Mouse (Mus musculus) limb, embryonic 10.5 days (tissue): ENCODE results near the gene Kank1. TPM values are rescaled to one million over a fixed set of nuclear protein-coding genes. Genes with fewer than 3 reads are reported as not detected.
A peak's percentile ranks its signal among the peaks of the same experiment; 100 is the strongest.

ENCODE experiments used
- DNase-seq: peaks from one replicate; pipeline ENCODE4 v3.0.0-alpha.2; 2017; ENCODE audit warnings: low spot score
- H3K27ac ChIP-seq: fragments of 300-500 bp; sonication (generic); 2 replicates; pipeline ENCODE4 v1.5.1; 2016; ENCODE audit warnings: mild to moderate bottlenecking
- H3K27me3 ChIP-seq: fragments of 300-500 bp; sonication (generic); 2 replicates; pipeline ENCODE4 v1.6.1; 2016; ENCODE audit warnings: low read depth, mild to moderate bottlenecking; ENCODE audit not compliant: poor library complexity, severe bottlenecking
- H3K36me3 ChIP-seq: fragments of 300-500 bp; sonication (generic); 2 replicates; pipeline ENCODE4 v1.6.1; 2016; ENCODE audit warnings: mild to moderate bottlenecking, moderate library complexity
- H3K4me1 ChIP-seq: fragments of 300-500 bp; sonication (generic); 2 replicates; pipeline ENCODE4 v1.6.1; 2016
- H3K4me3 ChIP-seq: fragments of 300-500 bp; sonication (generic); 2 replicates; pipeline ENCODE4 v1.5.1; 2016; ENCODE audit warnings: mild to moderate bottlenecking, moderate library complexity
- H3K9me3 ChIP-seq: fragments of 300-500 bp; sonication (generic); replicated peaks from 2 replicates; pipeline ENCODE4 v1.6.1; 2016; ENCODE audit warnings: mild to moderate bottlenecking
- WGBS: fragments of 180-500 bp; shearing (Covaris S2); methylation state at CpG from one replicate; pipeline ENCODE4 v1.1.7; 2016; 5-methylcytosine and 5-hydroxymethylcytosine counted together
- polyA plus RNA-seq: library from polyadenylated mRNA; unstranded; fragments of >200 nt; fragmentation: Nextera tagmentation; extraction: Ambion mirVana; gene quantifications from 2 replicates; pipeline ENCODE4 v1.2.1, GENCODE M21; 2016

The Kank1 gene
- polyA plus RNA-seq, 1 experiment from 2014 or later, result 33.7 TPM

DNA sequence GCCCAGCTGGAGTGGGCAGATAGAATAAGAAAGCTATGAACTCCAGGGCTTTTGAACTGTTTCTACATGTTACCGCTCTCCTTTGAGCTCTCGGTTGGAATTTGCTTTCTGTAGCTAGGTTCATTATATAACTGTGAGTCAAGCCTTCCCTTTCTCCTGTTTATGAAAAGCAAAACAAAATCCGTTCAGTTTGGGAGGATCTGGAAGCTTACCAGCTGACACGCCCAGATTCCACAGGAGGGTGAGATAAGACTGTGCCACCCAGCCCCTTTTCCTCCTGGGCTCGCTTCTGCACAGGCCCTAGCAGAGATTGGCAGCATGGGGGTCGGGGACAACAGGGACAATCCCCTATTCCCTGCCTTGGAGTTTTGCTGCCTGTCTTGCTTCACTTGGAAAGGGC lies 30.5 kb downstream of the Kank1 start:
- H3K27ac ChIP-seq, result no peak overlapping the region
- peaks cover 21% of the 10 kb centered on the region for H3K4me1 ChIP-seq
- H3K9me3 ChIP-seq, result no peaks in the 10 kb centered on the region
- no peak overlapping the region for H3K4me3 ChIP-seq
- DNase-seq, result no peak
- H3K36me3 ChIP-seq, result no peaks in the 10 kb centered on the region
- 59% methylated on average over 6 of the region's 6 CpGs for whole genome bisulfite sequencing
- H3K27me3 ChIP-seq, result no peaks in the 10 kb centered on the region

DNA sequence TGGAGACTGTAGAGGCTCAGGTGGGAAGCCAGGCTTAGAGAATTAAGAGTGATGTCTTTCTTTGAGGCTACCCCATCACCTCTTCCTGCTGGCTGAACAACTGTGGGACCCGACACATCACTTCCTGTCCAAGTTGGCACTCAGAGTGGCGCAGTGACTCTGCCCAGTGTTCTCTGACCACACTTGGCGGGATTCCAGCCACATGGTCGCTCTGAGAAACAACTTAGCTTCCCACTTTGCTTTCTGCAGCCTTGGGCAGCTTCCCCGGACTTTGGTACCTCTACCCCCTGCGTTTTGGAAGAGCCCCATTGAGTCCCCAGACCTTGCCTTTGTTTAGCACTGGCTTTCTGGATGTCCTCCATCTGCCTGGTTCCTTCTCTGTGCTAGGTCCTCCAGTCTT lies 31.8 kb downstream of the Kank1 start:
- H3K9me3 ChIP-seq, result no peaks in the 10 kb centered on the region
- DNase-seq, result no peak
- no peak overlapping the region for H3K4me3 ChIP-seq
- peaks cover 32% of the 10 kb centered on the region for H3K4me1 ChIP-seq
- H3K27ac ChIP-seq, result no peak overlapping the region
- no peaks in the 10 kb centered on the region for H3K27me3 ChIP-seq
- WGBS, result 91% methylated on average over 6 of the region's 6 CpGs
- no peaks in the 10 kb centered on the region for H3K36me3 ChIP-seq

DNA sequence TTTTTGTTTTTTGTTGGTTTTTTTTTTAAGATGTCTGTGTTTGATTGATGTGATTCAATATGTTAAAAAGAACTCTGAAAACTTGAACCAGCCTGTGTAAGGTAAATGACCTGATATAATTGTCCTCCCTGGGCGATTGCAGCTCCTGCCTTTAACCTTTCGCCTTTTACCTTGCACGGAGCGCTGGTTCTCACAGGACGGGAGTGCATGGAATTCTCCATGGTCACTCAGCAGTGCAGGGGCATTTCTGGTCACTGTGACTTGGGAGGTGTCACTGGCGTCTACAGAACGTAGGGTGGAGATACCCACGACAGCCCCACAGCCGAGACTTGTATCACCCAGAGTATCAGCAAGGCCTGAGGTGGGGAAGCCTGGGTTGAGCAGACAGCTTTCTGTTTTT lies 34.8 kb downstream of the Kank1 start:
- H3K4me3 ChIP-seq, result no peak overlapping the region
- peaks cover 35% of the 10 kb centered on the region for H3K4me1 ChIP-seq
- 59% methylated on average over 9 of the region's 9 CpGs for WGBS
- H3K36me3 ChIP-seq, result no peaks in the 10 kb centered on the region
- H3K9me3 ChIP-seq, result no peaks in the 10 kb centered on the region
- H3K27ac ChIP-seq, result 0 out of 2 replicates have a peak overlapping the region, but pooled peaks have one; percentile 30
- no peaks in the 10 kb centered on the region for H3K27me3 ChIP-seq
- DNase-seq, result no peak

DNA sequence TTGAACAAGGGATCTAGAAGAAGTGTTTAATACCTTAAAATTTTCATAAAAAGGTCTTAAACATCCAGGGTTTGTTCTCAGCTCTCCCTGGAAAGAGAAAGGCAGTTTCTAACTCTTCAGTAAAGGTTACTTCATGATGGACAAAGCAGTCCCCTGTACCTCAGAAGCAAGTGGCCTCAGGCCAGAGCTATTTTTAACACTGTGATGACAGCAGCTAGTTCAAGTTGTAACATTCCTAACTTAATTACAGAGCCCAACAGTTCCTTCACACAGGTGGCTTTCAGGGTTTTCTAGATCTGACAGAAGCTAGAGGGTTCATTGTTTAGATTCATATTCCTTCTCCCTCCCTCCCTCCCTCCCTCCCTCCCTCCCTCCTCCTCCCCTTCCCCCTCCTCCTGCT lies 36.4 kb downstream of the Kank1 start:
- H3K9me3 ChIP-seq, result no peaks in the 10 kb centered on the region
- H3K27me3 ChIP-seq, result no peaks in the 10 kb centered on the region
- no peak overlapping the region for H3K4me3 ChIP-seq
- peak overlapping the region; percentile 69; the same call in 1 of the 2 replicates for H3K27ac ChIP-seq
- peaks cover 41% of the 10 kb centered on the region for H3K4me1 ChIP-seq
- DNase-seq, result no peak
- no peaks in the 10 kb centered on the region for H3K36me3 ChIP-seq

DNA sequence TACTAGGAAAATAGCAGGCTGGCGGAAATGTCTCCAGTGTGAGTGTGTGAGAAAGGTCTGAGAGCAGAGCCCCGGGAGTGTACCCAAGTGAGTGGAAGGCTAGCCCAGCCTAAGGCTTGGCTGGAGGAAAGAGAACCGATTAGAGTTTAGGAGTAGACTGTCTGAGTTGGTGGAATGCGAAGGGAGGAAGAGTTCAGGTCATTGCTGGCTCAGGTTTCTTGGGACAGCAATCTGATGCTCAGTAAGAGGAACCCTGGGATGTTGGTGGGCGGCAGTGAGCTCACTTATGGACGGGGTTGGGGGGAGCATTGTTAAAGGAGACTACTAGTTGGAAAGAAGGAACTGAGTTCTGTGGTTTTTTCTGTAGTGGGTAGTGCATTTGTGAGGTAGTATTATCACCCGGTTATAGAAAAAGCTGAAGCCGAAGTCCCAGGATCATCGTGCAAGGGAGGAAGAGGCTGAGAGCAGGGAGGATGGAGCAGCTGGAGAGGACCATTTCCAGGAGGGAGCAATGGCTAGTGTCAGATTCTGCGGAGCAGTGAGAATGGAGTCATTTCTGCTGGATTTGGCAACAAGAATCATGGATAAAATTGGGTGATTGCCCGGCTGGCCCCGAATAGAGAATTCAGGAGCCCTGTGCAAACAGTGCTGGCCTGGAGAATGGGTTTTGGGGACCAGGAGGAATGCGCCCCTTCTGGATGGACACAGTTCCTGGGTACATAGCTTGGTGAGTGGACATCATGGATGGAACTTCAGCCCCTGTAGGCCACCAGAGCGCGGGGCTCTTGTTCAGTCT lies 40.0 kb downstream of the Kank1 start:
- Histone ChIP-seq H3K4me1 (peaks cover 32% of the 10 kb centered on the region), H3K9me3 (no peaks in the 10 kb centered on the region), H3K36me3 (no peaks in the 10 kb centered on the region), H3K27ac (no peak overlapping the region), H3K27me3 (no peaks in the 10 kb centered on the region), H3K4me3 (no peak overlapping the region)
- DNase-seq, result no peak
- WGBS, result 88% methylated on average over 15 of the region's 15 CpGs

DNA sequence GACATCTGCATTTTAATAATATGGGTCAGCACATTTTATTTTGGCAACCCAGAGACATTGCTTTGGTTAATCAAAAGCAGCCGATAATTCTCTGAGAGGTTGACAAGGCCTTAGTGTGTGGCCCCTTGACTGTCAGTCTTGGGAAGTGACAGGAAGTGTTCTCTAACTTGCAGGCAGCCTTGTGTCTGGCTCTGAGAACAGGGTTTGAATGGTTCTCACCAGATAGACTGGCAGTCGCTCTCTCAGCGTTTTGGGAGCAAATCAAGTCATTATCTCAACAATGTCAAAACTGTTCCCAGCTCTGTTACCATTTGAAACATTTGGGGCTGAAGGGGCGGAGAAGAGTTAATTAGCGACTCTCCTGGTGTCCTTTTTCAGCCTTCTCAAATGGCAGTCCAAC lies 41.0 kb downstream of the Kank1 start:
- Histone ChIP-seq H3K4me1 (peaks cover 24% of the 10 kb centered on the region), H3K27ac (no peak overlapping the region), H3K36me3 (no peaks in the 10 kb centered on the region), H3K27me3 (no peaks in the 10 kb centered on the region), H3K9me3 (no peaks in the 10 kb centered on the region), H3K4me3 (no peak overlapping the region)
- DNase-seq, result no peak
- WGBS, result 38% methylated on average over 5 of the region's 5 CpGs

DNA sequence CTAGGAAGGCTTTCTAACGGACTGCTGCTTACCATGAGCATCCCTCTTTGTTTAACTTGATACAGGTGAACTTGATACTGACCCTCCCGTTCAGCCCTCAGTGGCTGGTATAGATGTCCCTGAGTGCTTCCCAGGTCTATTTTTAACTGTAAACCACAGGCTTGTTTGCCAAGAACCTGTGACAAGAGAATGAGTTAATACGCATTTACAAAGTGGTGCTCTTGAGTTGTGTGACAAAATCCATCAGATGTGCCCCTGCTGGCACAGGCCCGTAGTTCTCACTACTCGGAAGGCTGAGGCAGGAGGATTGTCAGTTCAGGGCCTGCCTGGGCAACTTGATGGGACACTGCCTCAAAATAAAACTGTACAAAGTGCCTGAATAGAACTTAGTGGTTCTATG lies 42.8 kb downstream of the Kank1 start:
- no peak for DNase-seq
- H3K27ac ChIP-seq, result no peak overlapping the region

DNA sequence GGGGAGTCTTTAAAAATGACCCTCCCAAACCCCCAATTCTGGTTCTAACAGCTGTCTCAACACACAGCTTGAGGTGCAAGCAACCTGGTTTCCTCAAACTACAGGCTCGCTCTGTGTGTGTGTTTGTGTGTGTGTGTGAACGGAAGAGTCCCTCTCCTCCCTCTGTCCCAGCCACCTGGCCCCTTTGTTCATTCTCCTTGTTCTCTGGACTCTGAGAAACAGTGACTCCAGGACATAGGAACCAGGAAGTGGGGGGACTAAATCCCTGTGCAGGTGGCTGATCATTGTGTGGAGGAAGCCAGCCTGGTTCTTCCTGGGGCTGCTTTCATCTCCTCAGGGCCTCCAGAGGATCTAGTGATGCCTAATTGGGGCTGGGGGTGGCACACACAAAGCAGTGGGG lies 46.9 kb downstream of the Kank1 start:
- DNase-seq, result no peak
- Histone ChIP-seq H3K36me3 (no peaks in the 10 kb centered on the region), H3K4me3 (no peak overlapping the region), H3K27me3 (no peaks in the 10 kb centered on the region), H3K27ac (no peak overlapping the region), H3K4me1 (peaks cover 15% of the 10 kb centered on the region), H3K9me3 (no peaks in the 10 kb centered on the region)
- WGBS, result 90% methylated on average over 2 of the region's 2 CpGs

More for the DNA sequence above, 42.8 kb downstream of the Kank1 start:
- H3K4me3 ChIP-seq, result no peak overlapping the region
- H3K27me3 ChIP-seq, result no peaks in the 10 kb centered on the region
- H3K9me3 ChIP-seq, result no peaks in the 10 kb centered on the region
- peaks cover 18% of the 10 kb centered on the region for H3K4me1 ChIP-seq
- 90% methylated on average over 5 of the region's 5 CpGs for WGBS
- H3K36me3 ChIP-seq, result no peaks in the 10 kb centered on the region

DNA sequence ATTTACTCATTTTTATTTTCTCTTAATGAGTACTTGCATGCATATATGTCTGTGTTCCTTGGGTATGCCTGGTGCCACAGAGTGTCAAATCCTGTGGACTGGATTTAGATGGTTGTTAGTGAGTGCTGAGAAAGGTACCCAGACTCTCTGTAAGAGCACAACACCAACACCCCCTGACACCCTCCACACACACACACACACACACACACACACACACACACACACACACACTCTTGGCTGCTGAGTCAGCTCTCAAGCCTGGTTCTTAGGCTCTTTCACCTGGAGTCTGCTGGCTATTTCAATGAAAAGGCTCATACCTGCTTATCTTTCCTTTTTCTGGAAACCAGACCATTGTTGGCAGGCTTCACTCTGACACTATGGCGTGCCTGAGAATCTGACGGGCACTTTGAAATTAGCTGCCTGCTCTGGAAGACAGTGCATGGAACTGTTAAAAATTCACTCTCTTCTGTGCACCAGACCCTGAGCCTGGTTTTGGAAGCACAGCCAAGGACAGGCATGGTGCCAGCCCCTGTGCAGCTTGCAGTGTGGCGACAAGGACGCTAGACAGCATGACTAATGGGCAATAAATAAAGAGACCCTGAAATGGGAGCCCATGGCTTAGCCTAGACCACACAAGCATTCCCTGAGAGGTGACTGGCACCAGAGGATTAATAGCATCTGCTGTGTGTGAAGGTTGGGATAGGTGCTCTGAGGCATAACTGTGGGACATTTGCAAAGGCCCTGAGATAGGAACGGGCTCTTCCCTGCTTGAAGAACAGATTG lies 49.2 kb downstream of the Kank1 start:
- Histone ChIP-seq H3K9me3 (no peaks in the 10 kb centered on the region), H3K27ac (no peak overlapping the region), H3K27me3 (no peaks in the 10 kb centered on the region), H3K4me1 (peaks cover 15% of the 10 kb centered on the region), H3K4me3 (no peak overlapping the region), H3K36me3 (no peaks in the 10 kb centered on the region)
- WGBS, result 45% methylated on average over 5 of the region's 5 CpGs
- DNase-seq, result no peak

DNA sequence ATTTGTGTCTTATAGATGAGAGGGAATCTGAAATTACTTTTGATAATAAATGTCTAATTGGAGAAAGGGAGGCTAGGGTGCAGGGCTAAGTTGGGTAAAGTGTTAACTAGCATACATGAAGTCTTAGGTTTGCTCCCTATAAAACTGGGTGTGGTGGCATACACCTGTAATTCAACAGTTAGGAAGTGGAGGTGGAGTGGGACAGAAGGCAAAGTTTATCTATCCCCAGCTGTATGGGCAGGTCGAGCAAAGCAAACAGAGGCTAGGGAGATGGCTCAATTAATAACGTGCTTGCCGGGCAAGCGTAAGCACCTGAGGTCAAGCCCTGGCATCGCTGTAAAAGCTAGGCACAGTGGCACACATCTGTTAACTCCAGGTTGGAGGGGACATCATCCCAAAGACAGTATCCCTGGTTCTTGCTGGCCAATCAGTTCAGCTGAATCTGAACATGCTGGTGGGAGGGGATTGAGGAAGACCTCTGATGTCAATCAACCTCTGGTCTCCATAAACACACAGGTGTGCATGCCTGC lies 54.3 kb downstream of the Kank1 start:
- H3K36me3 ChIP-seq, result no peaks in the 10 kb centered on the region
- WGBS, result 85% methylated on average over 5 of the region's 5 CpGs
- no peak for DNase-seq

DNA sequence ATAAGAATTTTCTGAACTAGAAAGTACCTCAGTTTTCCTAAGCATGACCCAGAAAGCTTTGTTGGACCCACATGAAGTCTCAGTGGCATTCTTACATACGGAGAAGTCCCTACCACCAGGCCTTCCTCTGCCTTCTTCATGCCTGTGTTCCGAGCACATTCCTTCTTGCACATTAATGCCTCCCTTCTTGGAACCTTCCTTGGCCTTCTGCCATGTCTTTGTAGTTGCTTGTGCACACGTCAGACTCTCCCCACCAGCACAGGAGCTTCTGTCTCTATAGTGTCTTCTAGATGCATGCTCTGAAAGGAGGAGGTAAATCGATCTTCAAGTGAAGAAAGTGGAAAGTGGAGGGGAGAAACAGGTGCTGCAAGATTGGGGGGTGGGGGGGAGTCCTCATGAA lies 58.4 kb downstream of the Kank1 start:
- WGBS, result 89% methylated on average over 4 of the region's 4 CpGs

More for the DNA sequence above, 54.3 kb downstream of the Kank1 start:
- no peaks in the 10 kb centered on the region for H3K27me3 ChIP-seq
- H3K27ac ChIP-seq, result no peak overlapping the region
- peaks cover 10% of the 10 kb centered on the region for H3K4me1 ChIP-seq
- no peak overlapping the region for H3K4me3 ChIP-seq
- no peaks in the 10 kb centered on the region for H3K9me3 ChIP-seq

DNA sequence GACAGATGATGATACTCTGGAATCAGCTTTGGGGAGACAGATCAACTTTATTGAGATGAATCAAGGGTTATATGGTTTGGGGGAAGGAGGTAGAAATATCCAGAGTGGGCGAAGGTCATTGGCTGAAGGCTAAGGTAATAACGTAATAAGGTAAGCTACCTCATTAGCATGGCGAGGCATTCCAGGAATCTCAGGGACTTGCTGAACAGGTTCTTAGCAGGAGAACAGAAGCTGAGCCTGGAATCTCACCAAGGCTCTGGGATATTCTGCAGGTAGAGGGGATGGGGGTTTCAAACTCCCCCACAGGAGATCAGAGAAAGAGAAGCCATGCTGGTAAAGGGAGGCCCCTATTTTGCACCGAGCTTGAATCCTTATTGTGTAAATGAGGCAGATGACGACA lies 60.5 kb downstream of the Kank1 start:
- H3K4me1 ChIP-seq, result peaks cover 5% of the 10 kb centered on the region; the same call in 1 of the 2 replicates
- no peaks in the 10 kb centered on the region for H3K9me3 ChIP-seq
- 62% methylated on average over 5 of the region's 5 CpGs for WGBS
- no peaks in the 10 kb centered on the region for H3K36me3 ChIP-seq
- DNase-seq, result no peak
- H3K27me3 ChIP-seq, result no peaks in the 10 kb centered on the region
- no peak overlapping the region for H3K27ac ChIP-seq
- H3K4me3 ChIP-seq, result no peak overlapping the region

More for the DNA sequence above, 58.4 kb downstream of the Kank1 start:
- H3K9me3 ChIP-seq, result no peaks in the 10 kb centered on the region
- peaks cover 5% of the 10 kb centered on the region; the same call in 1 of the 2 replicates for H3K4me1 ChIP-seq
- H3K27ac ChIP-seq, result no peak overlapping the region
- H3K36me3 ChIP-seq, result no peaks in the 10 kb centered on the region
- no peak overlapping the region for H3K4me3 ChIP-seq
- no peaks in the 10 kb centered on the region for H3K27me3 ChIP-seq
- DNase-seq, result no peak
